Mouse (Mus musculus) midbrain, embryonic 11.5 days (tissue): ENCODE measurements around the gene Ddx28. TPM values are rescaled to one million over a fixed set of nuclear protein-coding genes. Genes with fewer than 3 reads are reported as not detected.

Source experiments
- ATAC-seq: fragments of 200-750 bp; cut with Nextera tagmentation; 2 replicates; pipeline ENCODE4 v1.8.0; 2017; ENCODE audit warnings: moderate TSS enrichment, moderate library complexity; ENCODE audit not compliant: low FRiP score
- DNase-seq: peaks from one replicate; pipeline ENCODE4 v3.0.0; 2015; ENCODE audit warnings: low spot score; ENCODE audit errors: missing footprints
- H3K27ac ChIP-seq: fragments of 300-500 bp; sonication (generic); 2 replicates; pipeline ENCODE4 v1.5.1; 2014; ENCODE audit warnings: low read depth, low read length
- H3K27me3 ChIP-seq: fragments of 300-500 bp; sonication (generic); 2 replicates; pipeline ENCODE4 v1.6.1; 2014; ENCODE audit warnings: mild to moderate bottlenecking, low read length, moderate library complexity, mixed read lengths; ENCODE audit not compliant: control insufficient read depth, insufficient read depth
- H3K36me3 ChIP-seq: fragments of 300-500 bp; sonication (generic); 2 replicates; pipeline ENCODE4 v1.6.1; 2014; ENCODE audit warnings: mild to moderate bottlenecking, low read length, moderate library complexity, mixed read lengths; ENCODE audit not compliant: control insufficient read depth, insufficient read depth
- H3K4me1 ChIP-seq: fragments of 300-500 bp; sonication (generic); 2 replicates; pipeline ENCODE4 v1.6.1; 2014; ENCODE audit warnings: low read length; ENCODE audit not compliant: control insufficient read depth, insufficient read depth
- H3K4me2 ChIP-seq: fragments of 300-500 bp; sonication (generic); 2 replicates; pipeline ENCODE4 v1.6.1; 2014; ENCODE audit warnings: mild to moderate bottlenecking, moderate library complexity
- H3K4me3 ChIP-seq: fragments of 300-500 bp; sonication (generic); 2 replicates; pipeline ENCODE4 v1.5.1; 2014; ENCODE audit warnings: low read depth, low read length
- H3K9ac ChIP-seq: fragments of 300-500 bp; sonication (generic); 2 replicates; pipeline ENCODE4 v1.6.1; 2014; ENCODE audit warnings: low read length
- H3K9me3 ChIP-seq: fragments of 300-500 bp; sonication (generic); 2 replicates; pipeline ENCODE4 v1.6.1; 2016; ENCODE audit warnings: low read length; ENCODE audit not compliant: control insufficient read depth
- WGBS: fragments of 180-500 bp; shearing (Covaris S2); extraction: QIAGEN DNeasy Blood & Tissue Kit; methylation state at CpG from one replicate; pipeline ENCODE4 v1.1.7; 2014; 5-methylcytosine and 5-hydroxymethylcytosine counted together
- polyA plus RNA-seq: library from polyadenylated mRNA; unstranded; fragments of >200 nt; fragmentation: Nextera tagmentation; extraction: Ambion mirVana; gene quantifications from 2 replicates; pipeline ENCODE4 v1.2.1, GENCODE M21; 2014

The Ddx28 gene
- polyA plus RNA-seq = 21.8 and 23.4 TPM in 2 replicates

GRCm38 (mm10) chr8:106011643-106011986 lies at the start of gene Ddx28:
Gene Ddx28 (minus strand): TSS chr8:106011882.
- 4% methylated on average over 6 of the region's 6 CpGs for WGBS
- ATAC-seq (peak; percentile 43; the same call in 1 of the 2 replicates), DNase-seq (no peak)
- H3K27ac ChIP-seq = no peak within 1 kb of the TSS; the same call in 1 of the 2 replicates
- H3K4me1 ChIP-seq = peaks cover 10% of the 10 kb centered on the region
- no peaks in the 10 kb centered on the region for H3K36me3 ChIP-seq
- H3K4me2 ChIP-seq = peak within 1 kb of the TSS; percentile 97
- H3K27me3 ChIP-seq = no peaks in the 10 kb centered on the region
- H3K9me3 ChIP-seq = no peaks in the 10 kb centered on the region
- peak within 1 kb of the TSS; percentile 90 for H3K9ac ChIP-seq
- H3K4me3 ChIP-seq = peak within 1 kb of the TSS; percentile 94

GRCm38 (mm10) chr8:106060521-106060920 lies 48.8 kb upstream of the Ddx28 start:
- Histone ChIP-seq H3K4me1 (peaks cover 6% of the 10 kb centered on the region), H3K4me3 (peak overlapping the region; percentile 86), H3K9ac (peak overlapping the region; percentile 84; the same call in 1 of the 2 replicates), H3K9me3 (no peaks in the 10 kb centered on the region), H3K27me3 (no peaks in the 10 kb centered on the region), H3K27ac (no peak overlapping the region), H3K4me2 (peak overlapping the region; percentile 56), H3K36me3 (no peaks in the 10 kb centered on the region)
- ATAC-seq = no peak
- WGBS = 8% methylated on average over 3 of the region's 3 CpGs
- DNase-seq = no peak

GRCm38 (mm10) chr8:106059613-106060371 lies 48.1 kb upstream of the Ddx28 start:
- Histone ChIP-seq H3K36me3 (no peaks in the 10 kb centered on the region), H3K4me1 (peaks cover 6% of the 10 kb centered on the region), H3K27ac (peak overlapping the region; percentile 72), H3K9ac (peak overlapping the region; percentile 84), H3K9me3 (no peaks in the 10 kb centered on the region), H3K27me3 (no peaks in the 10 kb centered on the region), H3K4me3 (peak overlapping the region; percentile 86), H3K4me2 (peak overlapping the region; percentile 56)
- WGBS = under 1% methylated on average over 79 of the region's 83 CpGs
- ATAC-seq (peak; percentile 87), DNase-seq (peak; percentile 96)

- Histone ChIP-seq H3K4me1 (peaks cover 6% of the 10 kb centered on the region), H3K9me3 (no peaks in the 10 kb centered on the region), H3K4me2 (peak within 1 kb of the TSS; percentile 73), H3K27me3 (no peaks in the 10 kb centered on the region), H3K9ac (peak within 1 kb of the TSS; percentile 84), H3K4me3 (peak within 1 kb of the TSS; percentile 86), H3K27ac (peak within 1 kb of the TSS; percentile 72), H3K36me3 (no peaks in the 10 kb centered on the region)
- peak; percentile 99 for DNase-seq
- WGBS = under 1% methylated on average over 48 of the region's 52 CpGs
- ATAC-seq = peak; percentile 97
Observed at GRCm38 (mm10) chr8:106058731-106059612, 47.3 kb upstream of the Ddx28 start, which contains the start of gene Nfatc3. Gene Nfatc3 (plus strand): TSS chr8:106058840.

GRCm38 (mm10) chr8:106056455-106056982 lies 44.8 kb upstream of the Ddx28 start:
- ATAC-seq = no peak
- 90% methylated on average over 4 of the region's 4 CpGs for WGBS

GRCm38 (mm10) chr8:106055038-106055437 lies 43.4 kb upstream of the Ddx28 start:
- no peak overlapping the region for H3K4me2 ChIP-seq
- no peak overlapping the region for H3K9ac ChIP-seq
- WGBS = 69% methylated on average over 3 of the region's 3 CpGs
- no peaks in the 10 kb centered on the region for H3K4me1 ChIP-seq
- no peaks in the 10 kb centered on the region for H3K36me3 ChIP-seq
- DNase-seq (no peak), ATAC-seq (no peak)
- H3K27me3 ChIP-seq = no peaks in the 10 kb centered on the region
- H3K27ac ChIP-seq = no peak overlapping the region
- H3K9me3 ChIP-seq = no peaks in the 10 kb centered on the region
- H3K4me3 ChIP-seq = no peak overlapping the region

More at GRCm38 (mm10) chr8:106056455-106056982, 44.8 kb upstream of the Ddx28 start:
- no peak overlapping the region for H3K9ac ChIP-seq
- H3K27ac ChIP-seq = no peak overlapping the region
- no peaks in the 10 kb centered on the region for H3K36me3 ChIP-seq
- H3K27me3 ChIP-seq = no peaks in the 10 kb centered on the region
- no peak overlapping the region for H3K4me2 ChIP-seq
- no peak for DNase-seq
- peaks cover 4% of the 10 kb centered on the region; the same call in 1 of the 2 replicates for H3K4me1 ChIP-seq
- H3K4me3 ChIP-seq = no peak overlapping the region
- H3K9me3 ChIP-seq = no peaks in the 10 kb centered on the region

- H3K9ac ChIP-seq = no peak overlapping the region
- DNase-seq (no peak), ATAC-seq (no peak)
- H3K4me3 ChIP-seq = no peak overlapping the region
- H3K27me3 ChIP-seq = no peaks in the 10 kb centered on the region
- no peak overlapping the region for H3K27ac ChIP-seq
- no peaks in the 10 kb centered on the region for H3K36me3 ChIP-seq
- no peaks in the 10 kb centered on the region for H3K9me3 ChIP-seq
- no peaks in the 10 kb centered on the region for H3K4me1 ChIP-seq
- 82% methylated on average over 6 of the region's 6 CpGs for WGBS
- no peak overlapping the region for H3K4me2 ChIP-seq
Observed at GRCm38 (mm10) chr8:106054190-106054811, 42.6 kb upstream of the Ddx28 start.

- no peaks in the 10 kb centered on the region for H3K27me3 ChIP-seq
- H3K36me3 ChIP-seq = no peaks in the 10 kb centered on the region
- no peak overlapping the region for H3K9ac ChIP-seq
- ATAC-seq (no peak), DNase-seq (no peak)
- H3K27ac ChIP-seq = no peak overlapping the region
- H3K4me1 ChIP-seq = no peaks in the 10 kb centered on the region
- H3K9me3 ChIP-seq = no peaks in the 10 kb centered on the region
- H3K4me3 ChIP-seq = no peak overlapping the region
- H3K4me2 ChIP-seq = no peak overlapping the region
- 93% methylated on average over 9 of the region's 9 CpGs for WGBS
Observed at GRCm38 (mm10) chr8:106052510-106053089, 40.9 kb upstream of the Ddx28 start.
